Mouse (Mus musculus) spleen, adult 2 months (tissue): ENCODE measurements around the gene Atg7.

Experiments used
- CTCF ChIP-seq: fragments of 200-500 bp; IDR thresholded peaks from 2 replicates; pipeline ENCODE4 v1.5.1; 2011; ENCODE audit warnings: mild to moderate bottlenecking, inconsistent platforms; ENCODE audit not compliant: insufficient read depth, insufficient read length, insufficient replicate concordance; ENCODE audit errors: extremely low read depth
- POLR2A ChIP-seq: fragments of 200-500 bp; IDR thresholded peaks from 2 replicates; pipeline ENCODE4 v1.6.1; 2011; ENCODE audit warnings: low read depth, low read length, inconsistent platforms

- TF ChIP-seq POLR2A (no peak), CTCF (no peak)
Observed at GRCm38 (mm10) chr6:114892363-114892762, 249.5 kb downstream of the Atg7 start.
